Mouse (Mus musculus) embryonic fibroblast, embryonic 13.5 days (primary cell): ENCODE results near the gene Lypla2.

ENCODE experiments used
- CTCF ChIP-seq: IDR thresholded peaks from 2 replicates; pipeline ENCODE4 v1.5.1; 2011; ENCODE audit warnings: mild to moderate bottlenecking, control low read depth, low read length, moderate library complexity, borderline replicate concordance; ENCODE audit not compliant: insufficient read depth
- POLR2A ChIP-seq: IDR thresholded peaks from 2 replicates; pipeline ENCODE4 v1.6.1; 2011; ENCODE audit warnings: low read depth, mild to moderate bottlenecking, control low read depth, low read length, moderate library complexity

DNA sequence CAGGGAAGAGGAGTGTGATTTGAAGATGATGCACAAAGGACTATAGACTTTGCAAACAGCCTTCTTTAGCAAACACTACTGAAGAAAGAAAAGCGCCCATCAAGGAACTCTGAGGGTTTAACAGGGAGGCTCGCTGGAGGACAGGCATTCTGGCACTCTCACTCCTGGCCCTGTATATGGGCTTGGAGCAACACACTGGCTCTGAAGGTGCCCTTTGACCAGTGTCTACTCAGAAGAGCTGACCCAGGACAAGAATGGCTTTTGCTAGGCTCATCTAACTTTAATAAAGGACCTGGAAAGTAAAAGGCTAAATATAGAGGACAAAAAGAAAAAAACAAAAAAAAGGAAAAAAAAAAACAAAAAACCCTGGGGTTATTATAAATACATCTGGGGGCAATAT is 32.5 kb upstream of the Lypla2 start:
- no peak for TF ChIP-seq CTCF
- TF ChIP-seq POLR2A, result no peak
